Mouse (Mus musculus) WW6 (cell line): ENCODE data around the gene Olfr583.

Experiments used
- DNase-seq: peaks from one replicate; pipeline ENCODE4 v3.0.0-alpha.2; 2013; ENCODE audit warnings: low read depth, low spot score

Olfr583 gene

DNA sequence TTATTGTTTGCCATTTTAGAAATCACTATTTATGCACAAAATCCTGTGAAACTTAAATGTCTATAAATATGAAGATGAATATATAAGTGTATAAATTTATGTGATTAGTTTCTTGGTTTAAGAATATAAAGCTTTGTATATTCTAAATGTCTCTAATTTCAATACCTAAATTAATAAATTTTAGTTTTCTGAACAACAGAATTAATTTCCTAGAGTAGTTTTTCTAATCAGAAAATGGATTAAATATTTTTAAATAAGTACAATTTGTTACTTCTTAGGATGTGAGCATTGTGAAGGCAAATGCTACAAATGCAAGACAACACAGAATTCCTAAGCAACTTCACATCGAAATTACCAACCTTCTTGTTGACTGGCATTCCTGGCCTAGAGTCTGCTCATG, at the start of gene Olfr583:
Gene Olfr583, plus strand, starts transcription at position 301 of the 400 bp plus-strand sequence.
- DNase-seq: no peak

DNA sequence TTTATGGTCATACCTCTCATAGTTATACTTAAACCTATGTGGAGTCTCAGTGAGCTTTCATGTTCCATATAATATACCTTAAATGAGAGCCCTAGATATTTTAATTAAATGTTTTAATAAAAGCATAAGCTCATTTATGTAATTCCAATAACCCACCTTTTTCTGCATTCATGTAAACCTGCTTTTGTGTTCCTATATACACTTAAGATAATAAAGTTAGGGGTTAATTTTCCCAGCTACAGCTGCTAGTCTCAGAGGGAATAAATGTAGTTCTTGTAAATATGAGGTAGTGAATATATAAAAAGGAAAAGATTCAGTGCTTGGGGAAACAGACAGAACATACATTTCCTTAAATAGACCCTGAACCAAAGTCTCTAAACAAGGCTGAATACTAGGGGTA, 13.4 kb upstream of the Olfr583 start, which contains the start of gene Olfr582:
Gene Olfr582, plus strand, starts transcription at position 301 of the 400 bp plus-strand sequence.
- no peak for DNase-seq

- DNase-seq: no peak
Measured at GRCm38 (mm10) chr7:103081585-103081984, 30.5 kb downstream of the Olfr583 start, which contains the start of gene Olfr584. Gene Olfr584 (plus strand): TSS chr7:103081885.

GRCm38 (mm10) chr7:103097420-103097819, 46.3 kb downstream of the Olfr583 start, which contains the start of gene Olfr585:
Gene Olfr585 (plus strand): TSS chr7:103097720.
- no peak for DNase-seq
